Mouse (Mus musculus): ENCODE data around the gene Btbd11.

- TF ChIP-seq POLR2A (IDR thresholded peaks at IDR 0.05; ENCODE audit: extremely low read depth, insufficient read depth, low read length) (no peak), CTCF (IDR thresholded peaks at IDR 0.05; ENCODE audit: low read depth, low read length) (no peak)
Observed at GRCm38 (mm10) chr10:85473871-85474270, 87.3 kb downstream of the Btbd11 start.

Measured in liver, adult 2 months (tissue).